Mouse (Mus musculus): ENCODE data around the gene Gnaq.

- TF ChIP-seq POLR2A (IDR thresholded peaks at IDR 0.05; ENCODE audit: borderline replicate concordance, insufficient read depth, low read length) (no peak), CTCF (IDR thresholded peaks at IDR 0.05; ENCODE audit: borderline replicate concordance, insufficient read depth, low read depth, low read length) (no peak)
Observed at GRCm38 (mm10) chr19:16252696-16253095, 120.1 kb downstream of the Gnaq start.
